Mouse (Mus musculus) lung, postnatal 0 days (tissue): ENCODE measurements around the gene Iqsec1.

Experiments
- CTCF ChIP-seq: IDR thresholded peaks from 2 replicates; pipeline ENCODE4 v1.5.1; 2016; ENCODE audit warnings: antibody characterized with exemption, mild to moderate bottlenecking
- EP300 ChIP-seq: IDR thresholded peaks from 2 replicates; pipeline ENCODE4 v1.6.1; 2016; ENCODE audit warnings: antibody characterized with exemption, mild to moderate bottlenecking, control low read depth

GRCm38 (mm10) chr6:90728491-90728931 is 260.0 kb downstream of the Iqsec1 start:
- peak; percentile 100 for TF ChIP-seq CTCF
- TF ChIP-seq EP300: no peak
